Mouse (Mus musculus) cerebellum, adult 2 months (tissue): ENCODE results near the gene Arhgef1. TPM values are rescaled to one million over a fixed set of nuclear protein-coding genes. Genes with fewer than 3 reads are reported as not detected.

Source experiments
- DNase-seq, 2 experiments: peaks; one replicate each; pipeline ENCODE4 v3.0.0; 2021
- H3K27ac ChIP-seq: fragments of 200-500 bp; 2 replicates; pipeline ENCODE4 v1.5.1; 2012; ENCODE audit warnings: low read length, control low read depth, inconsistent platforms; ENCODE audit not compliant: insufficient read depth
- H3K27me3 ChIP-seq: fragments of 200-500 bp; 2 replicates; pipeline ENCODE4 v1.6.1; 2012; ENCODE audit warnings: inconsistent platforms, mild to moderate bottlenecking, low read length, moderate library complexity; ENCODE audit not compliant: control insufficient read depth, insufficient read depth
- H3K4me1 ChIP-seq: fragments of 200-500 bp; 2 replicates; pipeline ENCODE4 v1.6.1; 2011; ENCODE audit warnings: low read length; ENCODE audit not compliant: control insufficient read depth, insufficient read depth
- H3K4me3 ChIP-seq: fragments of 200-500 bp; replicated peaks from 2 replicates; pipeline ENCODE3; 2011; ENCODE audit warnings: mild to moderate bottlenecking, low read depth, low read length, control low read depth; ENCODE audit not compliant: insufficient read depth
- CTCF ChIP-seq: fragments of 200-500 bp; IDR thresholded peaks from 2 replicates; pipeline ENCODE4 v1.5.1; 2011; ENCODE audit warnings: low read depth, mild to moderate bottlenecking, control low read depth, low read length, moderate library complexity, borderline replicate concordance; ENCODE audit not compliant: insufficient read depth
- POLR2A ChIP-seq: fragments of 200-500 bp; IDR thresholded peaks from 2 replicates; pipeline ENCODE4 v1.6.1; 2011; ENCODE audit warnings: low read length, control low read depth, borderline replicate concordance; ENCODE audit not compliant: insufficient read depth
- WGBS: fragments of 180-500 bp; shearing (Covaris S2); methylation state at CpG from one replicate; pipeline ENCODE4 v1.1.7; 2018; 5-methylcytosine and 5-hydroxymethylcytosine counted together
- polyA plus RNA-seq: library from polyadenylated mRNA; depleted of rRNA; stranded (reverse); fragments of >200 nt; gene quantifications from 2 replicates; pipeline ENCODE4 v1.2.3, GENCODE M21; 2012

Arhgef1 gene
- polyA plus RNA-seq, 1 experiment, result 162 TPM

GRCm38 (mm10) chr7:24906551-24906950 lies 3.8 kb downstream of the Arhgef1 start:
- Histone ChIP-seq H3K27ac (no peak overlapping the region), H3K4me1 (peaks cover 3% of the 10 kb centered on the region; the same call in 1 of the 2 replicates), H3K4me3 (no peak overlapping the region), H3K27me3 (no peaks in the 10 kb centered on the region)
- no peak for TF ChIP-seq CTCF
- no peak for TF ChIP-seq POLR2A
- no peak for DNase-seq
- 36% methylated on average over 6 of the region's 6 CpGs for WGBS

- no peaks in the 10 kb centered on the region for H3K27me3 ChIP-seq
- H3K4me1 ChIP-seq, result peaks cover 3% of the 10 kb centered on the region; the same call in 1 of the 2 replicates
- WGBS, result 59% methylated on average over 13 of the region's 13 CpGs
- no peak for DNase-seq
- TF ChIP-seq POLR2A (no peak), CTCF (no peak)
- H3K4me3 ChIP-seq, result no peak overlapping the region
- H3K27ac ChIP-seq, result no peak overlapping the region
Observed at GRCm38 (mm10) chr7:24907211-24907748, 4.6 kb downstream of the Arhgef1 start.

GRCm38 (mm10) chr7:24912480-24912879 lies 9.8 kb downstream of the Arhgef1 start:
- TF ChIP-seq POLR2A, result no peak
- no peak for TF ChIP-seq CTCF
- H3K4me1 ChIP-seq, result no peaks in the 10 kb centered on the region
- WGBS, result 21% methylated on average over 14 of the region's 14 CpGs
- no peak overlapping the region for H3K27ac ChIP-seq
- DNase-seq, result peak; percentile 47 to 52
- H3K4me3 ChIP-seq, result no peak overlapping the region
- H3K27me3 ChIP-seq, result no peaks in the 10 kb centered on the region

GRCm38 (mm10) chr7:24918763-24919323 lies 16.1 kb downstream of the Arhgef1 start:
- WGBS, result 83% methylated on average over 20 of the region's 20 CpGs
- no peak for DNase-seq
- TF ChIP-seq CTCF (no peak), POLR2A (no peak)
- Histone ChIP-seq H3K4me3 (no peak overlapping the region), H3K27me3 (no peaks in the 10 kb centered on the region), H3K4me1 (peaks cover 4% of the 10 kb centered on the region; the same call in 1 of the 2 replicates), H3K27ac (no peak overlapping the region)

GRCm38 (mm10) chr7:24919728-24920127 lies 17.0 kb downstream of the Arhgef1 start:
- H3K4me3 ChIP-seq, result no peak overlapping the region
- 25% methylated on average over 9 of the region's 9 CpGs for WGBS
- TF ChIP-seq CTCF (no peak), POLR2A (no peak)
- peaks cover 4% of the 10 kb centered on the region; the same call in 1 of the 2 replicates for H3K4me1 ChIP-seq
- H3K27ac ChIP-seq, result no peak overlapping the region
- peak in 1 of 2 experiments; percentile 37 for DNase-seq
- no peaks in the 10 kb centered on the region for H3K27me3 ChIP-seq

GRCm38 (mm10) chr7:24930475-24930874 lies 27.8 kb downstream of the Arhgef1 start:
- no peak for DNase-seq
- TF ChIP-seq CTCF (no peak), POLR2A (no peak)
- Histone ChIP-seq H3K4me1 (peaks cover 5% of the 10 kb centered on the region; the same call in 1 of the 2 replicates), H3K27me3 (peaks cover 8% of the 10 kb centered on the region; the same call in 1 of the 2 replicates), H3K27ac (no peak overlapping the region), H3K4me3 (no peak overlapping the region)
- 25% methylated on average over 6 of the region's 6 CpGs for WGBS

GRCm38 (mm10) chr7:24931651-24932050 lies 28.9 kb downstream of the Arhgef1 start:
- no peak overlapping the region for H3K27ac ChIP-seq
- DNase-seq, result no peak
- peaks cover 8% of the 10 kb centered on the region; the same call in 1 of the 2 replicates for H3K27me3 ChIP-seq
- H3K4me3 ChIP-seq, result no peak overlapping the region
- no peak for TF ChIP-seq CTCF
- no peak for TF ChIP-seq POLR2A
- peaks cover 5% of the 10 kb centered on the region; the same call in 1 of the 2 replicates for H3K4me1 ChIP-seq
- WGBS, result 4% methylated on average over 15 of the region's 15 CpGs

GRCm38 (mm10) chr7:24943641-24944040 lies 40.9 kb downstream of the Arhgef1 start:
- Histone ChIP-seq H3K27me3 (peaks cover 7% of the 10 kb centered on the region; the same call in 1 of the 2 replicates), H3K4me3 (no peak overlapping the region), H3K27ac (no peak overlapping the region), H3K4me1 (peaks cover 10% of the 10 kb centered on the region; the same call in 1 of the 2 replicates)
- no peak for DNase-seq
- TF ChIP-seq CTCF, result no peak
- no peak for TF ChIP-seq POLR2A
- 15% methylated on average over 6 of the region's 6 CpGs for WGBS
